Mouse (Mus musculus) limb, embryonic 11.5 days (tissue): Measurements from ENCODE around the gene Vmn2r92. TPM values are rescaled to one million over a fixed set of nuclear protein-coding genes. Genes with fewer than 3 reads are reported as not detected.
"Not testable (repeated sequence)": the region's sequence is repeated elsewhere in the genome, so short reads cannot be mapped to it uniquely, and the experiment has no call there.

Source experiments
- ATAC-seq: fragments of 200-750 bp; cut with Nextera tagmentation; 2 replicates; pipeline ENCODE4 v1.8.0; 2017; ENCODE audit warnings: low read depth; ENCODE audit not compliant: insufficient number of reproducible peaks, low FRiP score, low TSS enrichment
- DNase-seq: peaks from one replicate; pipeline ENCODE4 v3.0.0-alpha.2; 2015; ENCODE audit warnings: low spot score
- H3K27ac ChIP-seq: fragments of 300-500 bp; sonication (generic); replicated peaks from 2 replicates; pipeline ENCODE4 v1.5.1; 2014; ENCODE audit warnings: low read depth, mild to moderate bottlenecking, low read length
- H3K27me3 ChIP-seq: fragments of 300-500 bp; sonication (generic); 2 replicates; pipeline ENCODE4 v1.6.1; 2014; ENCODE audit warnings: mild to moderate bottlenecking, low read length, mixed read lengths; ENCODE audit not compliant: control insufficient read depth, insufficient read depth
- H3K36me3 ChIP-seq: fragments of 300-500 bp; sonication (generic); 2 replicates; pipeline ENCODE4 v1.6.1; 2014; ENCODE audit warnings: mild to moderate bottlenecking, low read length, moderate library complexity, mixed read lengths; ENCODE audit not compliant: control insufficient read depth, insufficient read depth
- H3K4me1 ChIP-seq: fragments of 300-500 bp; sonication (generic); 2 replicates; pipeline ENCODE4 v1.6.1; 2014; ENCODE audit warnings: low read length, mixed read lengths; ENCODE audit not compliant: control insufficient read depth, insufficient read depth
- H3K4me2 ChIP-seq: fragments of 300-500 bp; sonication (generic); 2 replicates; pipeline ENCODE4 v1.6.1; 2014; ENCODE audit warnings: low read depth, mild to moderate bottlenecking, moderate library complexity; ENCODE audit not compliant: severe bottlenecking
- H3K4me3 ChIP-seq: fragments of 300-500 bp; sonication (generic); 2 replicates; pipeline ENCODE4 v1.5.1; 2014; ENCODE audit warnings: low read depth, low read length
- H3K9ac ChIP-seq: fragments of 300-500 bp; sonication (generic); 2 replicates; pipeline ENCODE4 v1.6.1; 2014; ENCODE audit warnings: mild to moderate bottlenecking, low read length
- H3K9me3 ChIP-seq: fragments of 300-500 bp; sonication (generic); 2 replicates; pipeline ENCODE4 v1.6.1; 2016; ENCODE audit warnings: low read length; ENCODE audit not compliant: control insufficient read depth
- WGBS: fragments of 180-500 bp; shearing (Covaris S2); extraction: QIAGEN DNeasy Blood & Tissue Kit; methylation state at CpG from one replicate; pipeline ENCODE4 v1.1.7; 2014; 5-methylcytosine and 5-hydroxymethylcytosine counted together
- polyA plus RNA-seq: library from polyadenylated mRNA; unstranded; fragments of >200 nt; fragmentation: Nextera tagmentation; extraction: Ambion mirVana; gene quantifications from 2 replicates; pipeline ENCODE4 v1.2.1, GENCODE M21; 2014

Gene Vmn2r92
- not detected in 2 replicates for polyA plus RNA-seq

- H3K4me1 ChIP-seq, H3K9me3 ChIP-seq, H3K27me3 ChIP-seq, H3K9ac ChIP-seq, H3K36me3 ChIP-seq, H3K4me2 ChIP-seq, H3K4me3 ChIP-seq, DNase-seq, H3K27ac ChIP-seq, ATAC-seq: not testable (repeated sequence)
- WGBS: 68% methylated on average over 1 of the region's 1 CpGs
Measured at GRCm38 (mm10) chr17:18151587-18151986, at the start of gene Vmn2r92. Gene Vmn2r92, plus strand, starts transcription at chr17:18151887.

DNA sequence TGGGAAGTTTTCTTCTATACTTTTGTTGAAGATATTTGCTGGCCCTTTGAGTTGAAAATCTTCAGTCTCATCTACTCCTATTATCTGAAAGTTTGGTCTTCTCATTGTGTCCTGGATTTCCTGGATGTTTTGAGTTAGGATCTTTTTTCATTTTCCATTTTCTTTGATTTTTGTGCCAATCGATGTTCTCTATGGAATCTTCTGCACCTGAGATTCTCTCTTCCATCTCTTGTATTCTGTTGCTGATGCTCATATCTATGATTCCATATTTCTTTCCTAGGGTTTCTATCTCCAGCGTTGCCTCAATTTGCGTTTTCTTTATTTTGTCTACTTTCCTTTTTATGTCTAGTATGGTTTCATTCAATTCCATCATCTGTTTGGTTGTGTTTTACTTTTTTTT, 49.4 kb upstream of the Vmn2r92 start:
- not testable (repeated sequence) for H3K27me3 ChIP-seq, H3K9ac ChIP-seq, H3K9me3 ChIP-seq, H3K4me2 ChIP-seq, DNase-seq, ATAC-seq, H3K36me3 ChIP-seq, H3K4me1 ChIP-seq, H3K4me3 ChIP-seq, H3K27ac ChIP-seq
- 88% methylated on average over 3 of the region's 3 CpGs for WGBS

GRCm38 (mm10) chr17:18161194-18161593, 9.5 kb downstream of the Vmn2r92 start:
- H3K4me3 ChIP-seq, H3K27ac ChIP-seq, H3K36me3 ChIP-seq, H3K27me3 ChIP-seq, H3K9ac ChIP-seq, H3K4me1 ChIP-seq, H3K9me3 ChIP-seq, H3K4me2 ChIP-seq, DNase-seq, ATAC-seq: not testable (repeated sequence)
- WGBS: 76% methylated on average over 2 of the region's 2 CpGs

- ATAC-seq (no peak), DNase-seq (no peak)
- no peaks in the 10 kb centered on the region for H3K27me3 ChIP-seq
- no peak overlapping the region for H3K4me3 ChIP-seq
- H3K9ac ChIP-seq: no peak overlapping the region
- no peak overlapping the region for H3K4me2 ChIP-seq
- H3K9me3 ChIP-seq: no peaks in the 10 kb centered on the region
- no peaks in the 10 kb centered on the region for H3K4me1 ChIP-seq
- WGBS: 84% methylated on average over 1 of the region's 1 CpGs
- H3K27ac ChIP-seq: no peak overlapping the region
- H3K36me3 ChIP-seq: no peaks in the 10 kb centered on the region
Measured at GRCm38 (mm10) chr17:18189732-18190131, 38.0 kb downstream of the Vmn2r92 start.

- Histone ChIP-seq H3K4me3 (no peak overlapping the region), H3K36me3 (no peaks in the 10 kb centered on the region), H3K27ac (no peak overlapping the region), H3K4me1 (no peaks in the 10 kb centered on the region), H3K4me2 (no peak overlapping the region), H3K9ac (no peak overlapping the region), H3K9me3 (peaks cover 4% of the 10 kb centered on the region; the same call in 1 of the 2 replicates), H3K27me3 (no peaks in the 10 kb centered on the region)
- ATAC-seq (no peak), DNase-seq (no peak)
Measured at GRCm38 (mm10) chr17:18221300-18221699, 69.6 kb downstream of the Vmn2r92 start.

- Histone ChIP-seq H3K27ac (no peak overlapping the region), H3K9ac (no peak overlapping the region), H3K4me1 (no peaks in the 10 kb centered on the region), H3K4me3 (no peak overlapping the region), H3K36me3 (no peaks in the 10 kb centered on the region), H3K27me3 (no peaks in the 10 kb centered on the region), H3K9me3 (no peaks in the 10 kb centered on the region), H3K4me2 (no peak overlapping the region)
- DNase-seq: no peak
- no peak for ATAC-seq
- WGBS: 84% methylated on average over 2 of the region's 2 CpGs
Measured at GRCm38 (mm10) chr17:18231996-18232395, 80.3 kb downstream of the Vmn2r92 start.

DNA sequence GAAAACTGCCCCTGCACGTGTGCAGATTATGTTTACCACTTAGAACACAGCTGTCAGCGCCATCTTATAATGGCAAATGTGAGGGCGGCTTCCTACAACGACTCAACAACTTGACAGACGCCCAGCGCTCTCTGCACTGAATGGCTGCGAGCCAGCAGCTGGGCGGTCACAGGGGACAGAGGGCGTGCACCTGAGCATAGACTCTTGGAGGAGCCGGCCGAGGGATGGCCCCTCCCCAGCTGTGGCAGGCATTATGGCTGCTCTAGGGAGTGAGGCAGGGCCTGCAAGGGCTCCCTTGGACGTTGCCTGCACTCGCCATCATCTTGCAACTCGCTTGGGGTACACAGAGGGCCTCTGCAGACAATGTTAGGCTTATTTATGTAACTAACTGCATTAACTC, 85.2 kb downstream of the Vmn2r92 start:
- Histone ChIP-seq H3K9ac (no peak overlapping the region), H3K36me3 (no peaks in the 10 kb centered on the region), H3K27me3 (no peaks in the 10 kb centered on the region), H3K9me3 (no peaks in the 10 kb centered on the region), H3K4me2 (no peak overlapping the region), H3K27ac (no peak overlapping the region), H3K4me1 (no peaks in the 10 kb centered on the region), H3K4me3 (no peak overlapping the region)
- ATAC-seq: no peak
- 83% methylated on average over 13 of the region's 14 CpGs for WGBS
- DNase-seq: no peak

Other genes starting within 250 kb of the Vmn2r92 start
- gene Fpr-rs4, start 130.2 kb upstream of the Vmn2r92 start, polyA plus RNA-seq: not detected in 2 replicates
- gene Vmn2r124, start 102.5 kb upstream of the Vmn2r92 start, polyA plus RNA-seq: not detected in 2 replicates
- gene Vmn2r91, start 66.9 kb upstream of the Vmn2r92 start, polyA plus RNA-seq: not detected in 2 replicates
- gene Vmn2r94, start 125.9 kb downstream of the Vmn2r92 start, polyA plus RNA-seq: not detected in 2 replicates
- gene Vmn2r93, start 146.2 kb downstream of the Vmn2r92 start, polyA plus RNA-seq: not detected in 2 replicates